Mouse (Mus musculus) limb, embryonic 14.5 days (tissue): Measurements from ENCODE around the gene Mdc1. TPM values are rescaled to one million over a fixed set of nuclear protein-coding genes. Genes with fewer than 3 reads are reported as not detected.

Source experiments
- ATAC-seq: fragments of 200-750 bp; cut with Nextera tagmentation; 2 replicates; pipeline ENCODE4 v1.8.0; 2017; ENCODE audit warnings: low read depth, moderate number of reproducible peaks, moderate TSS enrichment; ENCODE audit not compliant: low FRiP score
- DNase-seq: peaks from one replicate; pipeline ENCODE4 v3.0.0-alpha.2; 2015; ENCODE audit warnings: low spot score
- H3K27ac ChIP-seq: fragments of 300-500 bp; sonication (generic); replicated peaks from 2 replicates; pipeline ENCODE4 v1.5.1; 2014; ENCODE audit warnings: low read depth, mild to moderate bottlenecking, low read length, moderate library complexity, mixed read lengths
- H3K27me3 ChIP-seq: fragments of 300-500 bp; sonication (generic); 2 replicates; pipeline ENCODE4 v1.6.1; 2014; ENCODE audit warnings: low read length, mixed read lengths; ENCODE audit not compliant: control insufficient read depth, insufficient read depth
- H3K36me3 ChIP-seq: fragments of 300-500 bp; sonication (generic); 2 replicates; pipeline ENCODE4 v1.6.1; 2014; ENCODE audit warnings: mild to moderate bottlenecking, low read length, moderate library complexity, mixed read lengths; ENCODE audit not compliant: control insufficient read depth, insufficient read depth
- H3K4me1 ChIP-seq: fragments of 300-500 bp; sonication (generic); 2 replicates; pipeline ENCODE4 v1.6.1; 2014; ENCODE audit warnings: antibody characterized with exemption, low read length, mixed read lengths; ENCODE audit not compliant: control insufficient read depth, insufficient read depth
- H3K4me2 ChIP-seq: fragments of 300-500 bp; sonication (generic); replicated peaks from 2 replicates; pipeline ENCODE4 v1.6.1; 2014; ENCODE audit warnings: low read depth, mild to moderate bottlenecking, low read length, moderate library complexity; ENCODE audit not compliant: severe bottlenecking
- H3K4me3 ChIP-seq: fragments of 300-500 bp; sonication (generic); replicated peaks from 2 replicates; pipeline ENCODE4 v1.5.1; 2014; ENCODE audit warnings: low read length
- H3K9ac ChIP-seq: fragments of 300-500 bp; sonication (generic); 2 replicates; pipeline ENCODE4 v1.6.1; 2014; ENCODE audit warnings: mild to moderate bottlenecking, low read depth, low read length, moderate library complexity; ENCODE audit not compliant: severe bottlenecking
- H3K9me3 ChIP-seq: fragments of 300-500 bp; sonication (generic); 2 replicates; pipeline ENCODE4 v1.6.1; 2016; ENCODE audit warnings: low read length; ENCODE audit not compliant: control insufficient read depth
- POLR2A ChIP-seq: fragments of 200-500 bp; IDR thresholded peaks from 2 replicates; pipeline ENCODE4 v1.8.0; 2012; ENCODE audit warnings: inconsistent platforms, mild to moderate bottlenecking, moderate library complexity, borderline replicate concordance; ENCODE audit not compliant: insufficient read depth, insufficient read length; ENCODE audit errors: extremely low read depth
- WGBS: fragments of 180-500 bp; shearing (Covaris S2); extraction: QIAGEN DNeasy Blood & Tissue Kit; methylation state at CpG from one replicate; pipeline ENCODE4 v1.1.7; 2014; 5-methylcytosine and 5-hydroxymethylcytosine counted together
- polyA plus RNA-seq, 2 experiments: library from polyadenylated mRNA; depleted of rRNA in 1 of 2; stranded (reverse) in 1 of 2; unstranded in 1 of 2; fragments of >200 nt; fragmentation: Nextera tagmentation in 1 of 2; extraction: Ambion mirVana in 1 of 2; gene quantifications; 2 replicates each; pipeline versions ENCODE4 v1.2.1 to v1.2.3; 2012 to 2014

The Mdc1 gene
- 24.9 and 28.8 TPM in 2 replicates for polyA plus RNA-seq (2012; rRNA removed)
- 12.2 and 13.9 TPM in 2 replicates for polyA plus RNA-seq (2014; fragmentation: Nextera tagmentation; extraction: Ambion mirVana)

DNA sequence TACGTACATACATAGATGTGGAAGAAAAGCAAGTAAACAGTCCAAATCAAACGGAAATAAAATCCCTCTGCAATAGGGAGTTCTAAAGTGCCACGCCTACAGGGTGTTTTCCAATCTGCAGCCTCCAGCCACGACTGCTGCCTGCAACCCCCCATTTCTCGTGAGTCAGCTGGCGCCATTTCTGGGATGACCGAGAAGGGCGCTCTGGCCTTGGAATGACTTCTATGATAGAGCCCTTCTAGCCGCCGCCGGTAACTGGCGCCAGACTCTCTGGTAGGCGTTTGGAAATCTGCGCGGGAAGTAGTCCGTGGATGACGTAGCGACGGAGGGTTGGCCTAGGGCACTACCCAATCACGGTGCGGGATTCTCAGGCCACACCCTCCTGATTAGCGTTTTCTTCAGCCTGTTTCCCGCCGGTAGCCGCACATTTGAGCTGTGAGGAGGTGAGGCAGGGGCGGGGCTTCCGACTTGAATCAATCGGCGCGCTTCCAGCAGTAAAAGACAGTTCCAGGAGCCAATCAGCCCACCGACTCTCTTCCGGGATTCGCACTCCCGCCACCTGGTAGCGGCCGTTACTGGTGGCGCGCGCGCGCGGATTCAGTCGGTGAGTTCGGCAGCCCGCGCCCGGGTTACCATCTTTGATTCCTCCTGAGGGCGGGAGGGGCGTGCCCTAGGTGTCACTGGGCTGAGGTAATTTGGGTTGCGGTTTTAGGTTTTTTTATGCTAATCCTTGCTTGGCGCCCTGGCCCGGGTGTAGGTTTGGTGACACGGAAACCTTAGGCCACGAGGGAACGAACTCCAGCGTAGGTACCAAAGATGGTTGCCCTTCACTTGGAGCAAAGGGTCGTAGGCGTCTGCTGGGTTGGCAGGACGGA lies at the start of gene Mdc1:
TSS of gene Mdc1 (plus strand) at position 440 of the 875 bp plus-strand sequence.
- under 1% methylated on average over 59 of the region's 59 CpGs for WGBS
- DNase-seq = peak; percentile 100
- Histone ChIP-seq H3K9ac (peak within 1 kb of the TSS; percentile 61), H3K27ac (peak within 1 kb of the TSS; percentile 82), H3K36me3 (peaks cover 23% of the 10 kb centered on the region), H3K9me3 (no peaks in the 10 kb centered on the region), H3K27me3 (no peaks in the 10 kb centered on the region), H3K4me2 (peak within 1 kb of the TSS; percentile 65), H3K4me1 (peaks cover 13% of the 10 kb centered on the region), H3K4me3 (peak within 1 kb of the TSS; percentile 62)
- peak; percentile 91 for ATAC-seq
- TF ChIP-seq POLR2A = peak; percentile 72; the same call in 1 of the 2 replicates

DNA sequence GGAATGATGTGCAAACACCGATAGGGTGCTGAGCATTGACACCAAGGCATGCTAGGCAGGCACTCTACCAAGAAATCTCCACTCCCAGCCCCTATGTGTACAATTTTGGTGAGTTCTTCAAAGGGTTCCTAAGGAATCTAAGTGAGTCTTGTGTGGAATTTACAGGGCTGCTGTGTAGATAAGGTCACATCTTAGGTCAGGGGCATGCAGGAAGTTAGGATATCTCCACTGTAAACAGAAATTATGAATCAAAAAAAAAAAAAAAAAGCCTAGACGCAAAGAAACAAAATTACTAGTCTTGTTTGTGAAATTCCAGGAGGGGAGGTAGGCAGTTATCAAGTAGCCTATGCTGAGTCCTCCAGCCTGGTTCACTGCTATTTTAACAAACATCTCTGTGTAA lies 48.5 kb upstream of the Mdc1 start:
- Histone ChIP-seq H3K4me3 (no peak overlapping the region), H3K9ac (no peak overlapping the region), H3K9me3 (no peaks in the 10 kb centered on the region), H3K36me3 (no peaks in the 10 kb centered on the region), H3K27ac (no peak overlapping the region), H3K4me2 (no peak overlapping the region), H3K4me1 (no peaks in the 10 kb centered on the region), H3K27me3 (no peaks in the 10 kb centered on the region)
- DNase-seq (no peak), ATAC-seq (no peak)
- WGBS = 79% methylated on average over 2 of the region's 2 CpGs
- no peak for TF ChIP-seq POLR2A

DNA sequence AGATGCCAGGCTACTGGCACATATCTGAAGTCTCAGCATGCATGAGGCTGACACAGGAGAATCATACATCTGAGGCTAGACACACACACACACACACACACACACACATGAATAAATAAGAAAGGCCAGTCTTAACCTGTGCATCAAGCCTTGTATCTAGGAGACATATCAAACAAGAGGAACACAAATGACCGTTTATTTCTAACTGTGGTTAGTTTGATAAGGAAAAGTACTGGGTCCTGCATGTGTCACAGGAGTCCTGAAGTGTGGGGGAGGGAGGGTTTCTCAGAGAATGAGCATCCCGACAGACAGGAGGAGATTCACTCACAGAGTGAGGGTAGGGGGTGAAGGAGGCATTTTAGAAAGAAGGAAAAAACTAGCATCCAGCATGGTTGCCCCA lies 46.2 kb upstream of the Mdc1 start:
- H3K27me3 ChIP-seq = no peaks in the 10 kb centered on the region
- no peak overlapping the region for H3K9ac ChIP-seq
- ATAC-seq (no peak), DNase-seq (no peak)
- H3K4me2 ChIP-seq = no peak overlapping the region
- no peak overlapping the region for H3K4me3 ChIP-seq
- H3K9me3 ChIP-seq = 0 out of 2 replicates have a peak, but pooled peaks cover 5% of the 10 kb centered on the region
- no peak overlapping the region for H3K27ac ChIP-seq
- H3K4me1 ChIP-seq = no peaks in the 10 kb centered on the region
- H3K36me3 ChIP-seq = no peaks in the 10 kb centered on the region
- TF ChIP-seq POLR2A = no peak
- 62% methylated on average over 2 of the region's 2 CpGs for WGBS

DNA sequence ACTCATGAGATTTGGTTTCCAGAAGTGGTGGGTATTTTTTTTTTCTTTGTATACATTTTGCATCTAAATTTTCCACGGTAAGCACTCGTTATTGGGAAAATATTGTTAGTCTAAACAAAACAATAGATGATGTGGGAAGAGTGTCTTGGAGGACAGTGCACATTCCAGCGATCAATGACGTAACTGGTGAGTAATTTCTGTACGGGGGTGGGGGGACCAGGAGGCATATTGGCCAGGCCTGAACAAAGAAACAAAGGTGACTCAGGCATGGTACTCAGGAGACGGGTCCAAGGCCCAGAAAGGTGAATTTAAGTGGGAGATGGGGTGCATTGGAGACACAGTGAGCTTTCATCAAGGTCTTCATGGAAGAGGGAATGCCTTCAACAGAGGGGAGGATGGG lies 45.7 kb upstream of the Mdc1 start:
- 82% methylated on average over 6 of the region's 6 CpGs for WGBS
- Histone ChIP-seq H3K36me3 (no peaks in the 10 kb centered on the region), H3K9ac (no peak overlapping the region), H3K4me3 (no peak overlapping the region), H3K4me2 (no peak overlapping the region), H3K4me1 (no peaks in the 10 kb centered on the region), H3K27ac (no peak overlapping the region), H3K27me3 (no peaks in the 10 kb centered on the region), H3K9me3 (0 out of 2 replicates have a peak, but pooled peaks cover 5% of the 10 kb centered on the region)
- TF ChIP-seq POLR2A = no peak
- DNase-seq (no peak), ATAC-seq (no peak)

DNA sequence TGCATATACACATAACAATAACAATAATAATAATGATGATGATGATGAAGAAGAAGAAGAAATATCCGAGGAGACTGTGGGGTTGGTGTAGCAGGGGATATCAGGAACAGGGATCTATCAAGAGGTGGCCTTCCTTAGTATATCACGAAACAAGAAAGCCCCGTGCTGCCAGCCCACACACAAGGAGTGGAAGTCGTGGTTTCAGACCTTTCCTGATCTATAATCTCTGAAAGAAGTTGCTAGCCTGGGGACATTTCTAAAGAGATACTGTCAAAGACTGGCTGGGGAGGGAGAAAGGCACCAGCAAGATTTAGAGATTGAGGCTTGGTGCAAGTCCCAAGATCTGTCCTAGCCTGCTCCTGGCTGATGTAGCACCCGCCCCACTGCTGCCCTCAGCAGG lies 44.5 kb upstream of the Mdc1 start:
- ATAC-seq = no peak
- Histone ChIP-seq H3K27ac (no peak overlapping the region), H3K4me2 (no peak overlapping the region), H3K27me3 (no peaks in the 10 kb centered on the region), H3K9me3 (0 out of 2 replicates have a peak, but pooled peaks cover 5% of the 10 kb centered on the region), H3K4me3 (no peak overlapping the region), H3K36me3 (no peaks in the 10 kb centered on the region), H3K4me1 (no peaks in the 10 kb centered on the region), H3K9ac (no peak overlapping the region)
- WGBS = 50% methylated on average over 5 of the region's 5 CpGs
- no peak for DNase-seq
- no peak for TF ChIP-seq POLR2A
